Mouse (Mus musculus) midbrain, embryonic 12.5 days (tissue): ENCODE data around the gene Gm48552. TPM values are rescaled to one million over a fixed set of nuclear protein-coding genes. Genes with fewer than 3 reads are reported as not detected.

Experiments used
- ATAC-seq: fragments of 200-750 bp; cut with Nextera tagmentation; 2 replicates; pipeline ENCODE4 v1.8.0; 2017; ENCODE audit warnings: low read depth, moderate TSS enrichment, moderate library complexity; ENCODE audit not compliant: low FRiP score
- H3K27ac ChIP-seq: fragments of 300-500 bp; sonication (generic); replicated peaks from 2 replicates; pipeline ENCODE4 v1.5.1; 2016; ENCODE audit warnings: mild to moderate bottlenecking
- H3K27me3 ChIP-seq: fragments of 300-500 bp; sonication (generic); 2 replicates; pipeline ENCODE4 v1.6.1; 2016; ENCODE audit warnings: mild to moderate bottlenecking
- H3K36me3 ChIP-seq: fragments of 300-500 bp; sonication (generic); 2 replicates; pipeline ENCODE4 v1.6.1; 2016
- H3K4me1 ChIP-seq: fragments of 300-500 bp; sonication (generic); 2 replicates; pipeline ENCODE4 v1.6.1; 2016
- H3K4me2 ChIP-seq: fragments of 300-500 bp; sonication (generic); replicated peaks from 2 replicates; pipeline ENCODE4 v1.6.1; 2016; ENCODE audit warnings: mild to moderate bottlenecking, moderate library complexity
- H3K4me3 ChIP-seq: fragments of 300-500 bp; sonication (generic); 2 replicates; pipeline ENCODE4 v1.5.1; 2016; ENCODE audit warnings: mild to moderate bottlenecking
- H3K9ac ChIP-seq: fragments of 300-500 bp; sonication (generic); replicated peaks from 2 replicates; pipeline ENCODE4 v1.6.1; 2016; ENCODE audit warnings: mild to moderate bottlenecking, moderate library complexity
- H3K9me3 ChIP-seq: fragments of 300-500 bp; sonication (generic); 2 replicates; pipeline ENCODE4 v1.6.1; 2016; ENCODE audit warnings: mild to moderate bottlenecking
- WGBS: fragments of 180-500 bp; shearing (Covaris S2); methylation state at CpG from one replicate; pipeline ENCODE4 v1.1.7; 2016; 5-methylcytosine and 5-hydroxymethylcytosine counted together
- polyA plus RNA-seq: library from polyadenylated mRNA; unstranded; fragments of >200 nt; fragmentation: Nextera tagmentation; extraction: Ambion mirVana; gene quantifications from 2 replicates; pipeline ENCODE4 v1.2.1, GENCODE M21; 2016

The Gm48552 gene
- polyA plus RNA-seq, 1 experiment from 2014 or later: 2.3 TPM

DNA sequence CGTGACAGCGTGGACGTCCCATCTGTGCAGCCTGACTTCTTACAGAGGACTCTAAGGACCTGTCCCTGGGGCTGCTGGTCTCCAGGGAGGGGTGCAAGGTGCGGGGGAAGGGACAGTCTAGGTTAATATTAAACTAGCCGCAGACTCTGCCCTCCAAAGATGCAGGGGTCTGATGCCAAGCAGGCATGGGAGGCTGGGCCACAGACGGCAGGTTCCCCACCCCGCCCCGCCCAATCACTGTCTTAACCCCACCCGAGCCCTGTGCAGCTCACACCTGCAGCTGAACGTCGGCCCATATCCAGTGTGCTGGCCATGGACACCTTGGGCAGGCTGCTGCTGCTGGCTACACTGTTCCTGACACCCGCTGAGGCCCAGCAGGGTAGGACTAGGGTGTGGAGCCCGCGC is 4.0 kb downstream of the Gm48552 start, which contains the start of gene Smim24:
Gene Smim24 (plus strand): TSS at position 271 of the 405 bp plus-strand sequence.
- no peak within 1 kb of the TSS for H3K27ac ChIP-seq
- H3K9ac ChIP-seq: peak within 1 kb of the TSS; percentile 46
- no peak for ATAC-seq
- no peaks in the 10 kb centered on the region for H3K9me3 ChIP-seq
- peaks cover 31% of the 10 kb centered on the region for H3K4me1 ChIP-seq
- 69% methylated on average over 14 of the region's 14 CpGs for WGBS
- H3K36me3 ChIP-seq: peaks cover 14% of the 10 kb centered on the region
- peaks cover 11% of the 10 kb centered on the region; the same call in 1 of the 2 replicates for H3K27me3 ChIP-seq
- peak within 1 kb of the TSS; percentile 19 for H3K4me3 ChIP-seq
- H3K4me2 ChIP-seq: peak within 1 kb of the TSS; percentile 38

DNA sequence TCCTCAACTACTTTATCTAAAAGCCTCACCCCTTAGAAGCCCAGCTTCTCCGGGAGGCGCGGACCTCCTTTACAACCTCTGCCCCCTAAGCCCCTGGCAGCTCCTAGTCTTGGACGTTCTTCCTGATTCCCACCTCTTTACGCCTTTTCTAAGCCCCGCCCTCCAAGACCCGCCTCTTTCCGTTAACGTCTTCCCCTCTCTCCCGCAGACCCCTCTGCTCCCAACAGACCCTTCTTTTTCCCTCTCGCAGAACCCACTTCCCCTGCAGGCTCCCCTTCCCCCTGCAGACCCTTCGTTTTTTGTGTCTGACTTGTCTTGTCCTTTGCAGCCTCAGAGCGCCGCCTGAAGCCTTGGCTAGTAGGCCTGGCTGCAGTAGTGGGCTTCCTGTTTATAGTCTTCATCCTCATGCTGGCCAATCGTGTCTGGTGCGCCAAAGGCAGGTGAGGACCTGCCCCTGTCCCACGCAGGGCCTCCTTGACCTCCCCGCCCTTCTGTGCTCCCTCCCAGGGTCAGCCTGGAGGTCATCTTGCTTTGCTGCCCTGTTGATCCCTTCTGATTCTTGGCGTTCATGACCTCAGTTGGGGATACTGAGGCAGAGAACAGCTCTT is 4.8 kb downstream of the Gm48552 start:
- Histone ChIP-seq H3K9me3 (no peaks in the 10 kb centered on the region), H3K27ac (no peak overlapping the region), H3K9ac (peak overlapping the region; percentile 46), H3K36me3 (peaks cover 6% of the 10 kb centered on the region), H3K27me3 (peaks cover 16% of the 10 kb centered on the region; the same call in 1 of the 2 replicates), H3K4me1 (peaks cover 31% of the 10 kb centered on the region), H3K4me3 (peak overlapping the region; percentile 19), H3K4me2 (peak overlapping the region; percentile 38)
- WGBS: 9% methylated on average over 19 of the region's 19 CpGs
- ATAC-seq: no peak

DNA sequence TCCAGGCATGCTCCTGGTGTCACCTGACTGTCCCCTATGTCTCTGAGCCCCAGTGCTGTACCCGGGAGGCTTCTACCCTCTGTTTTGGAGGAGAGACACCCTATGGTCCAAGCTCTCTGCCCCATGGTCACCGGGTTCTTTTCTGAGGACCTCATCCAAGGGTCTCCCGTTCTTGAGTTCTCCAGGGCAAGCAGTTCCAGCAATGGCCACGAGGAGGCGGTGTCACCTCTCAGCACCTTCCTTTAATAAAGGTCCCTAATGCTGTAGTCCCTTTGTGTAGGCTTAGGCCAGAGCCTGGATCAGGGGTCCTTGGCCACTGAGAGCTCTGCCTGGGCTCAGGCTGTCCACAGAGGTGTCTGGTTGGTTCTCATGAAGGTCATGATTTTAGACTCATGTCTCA is 6.3 kb downstream of the Gm48552 start:
- Histone ChIP-seq H3K9ac (0 out of 2 replicates have a peak overlapping the region, but pooled peaks have one; percentile 1), H3K4me3 (no peak overlapping the region), H3K4me2 (no peak overlapping the region), H3K27ac (no peak overlapping the region), H3K4me1 (peaks cover 35% of the 10 kb centered on the region), H3K36me3 (peaks cover 10% of the 10 kb centered on the region; the same call in 1 of the 2 replicates), H3K27me3 (peaks cover 26% of the 10 kb centered on the region), H3K9me3 (no peaks in the 10 kb centered on the region)
- ATAC-seq: no peak
- WGBS: 17% methylated on average over 5 of the region's 5 CpGs

GRCm38 (mm10) chr10:81395865-81396264 is 7.1 kb downstream of the Gm48552 start:
- 83% methylated on average over 4 of the region's 4 CpGs for WGBS
- Histone ChIP-seq H3K9ac (no peak overlapping the region), H3K4me3 (no peak overlapping the region), H3K36me3 (peaks cover 12% of the 10 kb centered on the region; the same call in 1 of the 2 replicates), H3K27ac (no peak overlapping the region), H3K4me2 (no peak overlapping the region), H3K4me1 (peaks cover 41% of the 10 kb centered on the region), H3K9me3 (no peaks in the 10 kb centered on the region), H3K27me3 (peaks cover 32% of the 10 kb centered on the region)
- ATAC-seq: no peak

DNA sequence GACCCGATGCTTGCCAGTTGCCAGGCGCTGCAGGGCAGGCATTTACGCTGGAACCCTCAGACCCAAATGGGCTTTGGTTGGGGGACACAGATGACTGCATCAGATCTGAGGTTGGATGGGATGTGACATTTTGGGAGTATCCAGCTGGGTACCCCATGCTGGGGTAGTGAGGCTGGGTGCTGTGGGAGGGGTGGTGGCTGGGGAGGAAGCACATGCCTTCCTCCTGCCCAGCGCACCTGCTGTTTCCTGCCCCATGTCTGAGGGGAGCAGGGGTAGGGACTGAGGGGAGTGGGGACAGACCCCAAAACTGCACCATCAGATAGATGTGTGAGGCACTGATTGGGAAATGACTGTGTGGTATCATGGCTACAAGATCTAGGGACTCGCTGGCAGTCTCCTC is 7.9 kb downstream of the Gm48552 start:
- Histone ChIP-seq H3K4me3 (no peak overlapping the region), H3K4me2 (no peak overlapping the region), H3K9me3 (no peaks in the 10 kb centered on the region), H3K4me1 (peaks cover 50% of the 10 kb centered on the region), H3K27me3 (peaks cover 32% of the 10 kb centered on the region), H3K27ac (no peak overlapping the region), H3K9ac (0 out of 2 replicates have a peak overlapping the region, but pooled peaks have one; percentile 20), H3K36me3 (peaks cover 12% of the 10 kb centered on the region; the same call in 1 of the 2 replicates)
- ATAC-seq: no peak
- 54% methylated on average over 5 of the region's 5 CpGs for WGBS

DNA sequence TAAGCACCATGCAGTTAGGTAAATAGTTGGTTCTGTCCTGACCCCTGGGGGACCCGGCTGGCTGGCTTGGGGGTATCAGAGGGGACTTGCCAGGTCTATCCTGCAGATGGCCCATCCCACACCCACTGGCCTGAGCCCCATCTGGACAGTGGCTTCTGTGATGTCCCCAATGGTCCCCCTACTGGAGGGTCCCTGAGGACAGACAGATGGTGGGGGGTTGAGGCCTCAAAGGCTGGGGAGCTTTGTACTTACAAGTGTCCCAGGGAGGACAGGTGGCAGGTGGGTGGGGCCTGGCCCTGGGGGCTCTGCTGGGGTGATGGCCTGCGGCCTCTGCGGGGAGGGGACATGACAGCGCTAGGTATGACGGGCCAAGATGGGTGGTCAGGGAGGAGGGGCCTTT is 10.5 kb downstream of the Gm48552 start:
- ATAC-seq: no peak
- Histone ChIP-seq H3K36me3 (peaks cover 12% of the 10 kb centered on the region; the same call in 1 of the 2 replicates), H3K4me3 (no peak overlapping the region), H3K27me3 (peaks cover 45% of the 10 kb centered on the region), H3K27ac (no peak overlapping the region), H3K4me1 (peaks cover 56% of the 10 kb centered on the region), H3K4me2 (no peak overlapping the region), H3K9ac (0 out of 2 replicates have a peak overlapping the region, but pooled peaks have one; percentile 8), H3K9me3 (no peaks in the 10 kb centered on the region)
- WGBS: 57% methylated on average over 5 of the region's 5 CpGs

GRCm38 (mm10) chr10:81399798-81400308 is 11.0 kb downstream of the Gm48552 start:
- 0 out of 2 replicates have a peak overlapping the region, but pooled peaks have one; percentile 9 for H3K4me2 ChIP-seq
- ATAC-seq: no peak
- 70% methylated on average over 18 of the region's 18 CpGs for WGBS
- peaks cover 15% of the 10 kb centered on the region; the same call in 1 of the 2 replicates for H3K36me3 ChIP-seq
- no peak overlapping the region for H3K27ac ChIP-seq
- H3K4me3 ChIP-seq: no peak overlapping the region
- peaks cover 45% of the 10 kb centered on the region for H3K27me3 ChIP-seq
- H3K9ac ChIP-seq: 0 out of 2 replicates have a peak overlapping the region, but pooled peaks have one; percentile 8
- H3K9me3 ChIP-seq: no peaks in the 10 kb centered on the region
- H3K4me1 ChIP-seq: peaks cover 56% of the 10 kb centered on the region

DNA sequence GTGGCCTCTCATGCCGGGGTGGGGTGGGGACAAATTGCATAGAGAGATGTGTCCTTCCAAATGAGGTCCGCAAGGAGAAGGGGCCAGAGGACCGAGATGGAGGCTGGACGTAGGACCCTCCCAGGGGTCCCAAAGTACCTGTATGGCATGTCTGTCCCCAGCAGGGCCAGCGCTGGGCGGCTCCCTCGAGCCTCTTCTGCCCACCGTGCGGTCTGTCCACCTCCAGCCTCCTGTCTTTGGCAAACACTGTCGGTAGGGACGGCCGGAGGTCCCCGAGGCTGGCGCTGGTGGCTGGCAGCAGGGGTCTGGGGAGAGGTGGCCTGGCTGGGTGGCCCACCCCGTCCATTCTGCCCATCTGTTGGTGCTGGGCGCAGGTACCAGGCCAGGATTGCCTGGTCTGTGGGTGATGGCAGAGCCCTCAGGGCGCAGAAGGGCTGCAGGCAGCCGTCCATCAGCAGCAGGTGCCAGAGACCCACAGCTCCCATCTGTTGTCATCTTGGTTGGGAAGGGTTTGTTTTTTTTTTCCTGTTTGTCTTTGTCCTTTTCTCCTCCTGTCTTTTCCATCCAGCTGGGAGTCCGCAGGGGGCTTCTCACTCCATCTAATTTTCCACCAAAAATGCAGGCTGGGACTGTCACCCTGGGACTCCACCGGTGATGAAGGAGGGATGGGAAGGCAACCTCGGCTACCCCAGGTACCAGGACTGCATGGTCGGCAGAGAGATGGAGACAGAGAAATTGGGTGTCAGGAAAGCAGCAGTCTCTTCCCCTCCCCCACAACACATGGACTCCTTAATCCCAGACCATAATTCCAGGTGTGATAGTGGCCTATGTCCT is 11.8 kb downstream of the Gm48552 start:
- peaks cover 15% of the 10 kb centered on the region; the same call in 1 of the 2 replicates for H3K36me3 ChIP-seq
- no peak for ATAC-seq
- H3K27ac ChIP-seq: peak overlapping the region; percentile 92
- H3K4me2 ChIP-seq: peak overlapping the region; percentile 9; the same call in 1 of the 2 replicates
- peak overlapping the region; percentile 12; the same call in 1 of the 2 replicates for H3K4me3 ChIP-seq
- H3K9me3 ChIP-seq: no peaks in the 10 kb centered on the region
- peaks cover 56% of the 10 kb centered on the region for H3K4me1 ChIP-seq
- WGBS: 50% methylated on average over 22 of the region's 22 CpGs
- 0 out of 2 replicates have a peak overlapping the region, but pooled peaks have one; percentile 8 for H3K9ac ChIP-seq
- H3K27me3 ChIP-seq: peaks cover 51% of the 10 kb centered on the region

GRCm38 (mm10) chr10:81401205-81401520 is 12.4 kb downstream of the Gm48552 start:
- Histone ChIP-seq H3K36me3 (peaks cover 15% of the 10 kb centered on the region; the same call in 1 of the 2 replicates), H3K27me3 (peaks cover 57% of the 10 kb centered on the region), H3K4me2 (no peak overlapping the region), H3K9ac (no peak overlapping the region), H3K4me1 (peaks cover 56% of the 10 kb centered on the region), H3K4me3 (no peak overlapping the region), H3K27ac (peak overlapping the region; percentile 92), H3K9me3 (no peaks in the 10 kb centered on the region)
- ATAC-seq: peak; percentile 1; the same call in 1 of the 2 replicates
- WGBS: 29% methylated on average over 10 of the region's 10 CpGs

DNA sequence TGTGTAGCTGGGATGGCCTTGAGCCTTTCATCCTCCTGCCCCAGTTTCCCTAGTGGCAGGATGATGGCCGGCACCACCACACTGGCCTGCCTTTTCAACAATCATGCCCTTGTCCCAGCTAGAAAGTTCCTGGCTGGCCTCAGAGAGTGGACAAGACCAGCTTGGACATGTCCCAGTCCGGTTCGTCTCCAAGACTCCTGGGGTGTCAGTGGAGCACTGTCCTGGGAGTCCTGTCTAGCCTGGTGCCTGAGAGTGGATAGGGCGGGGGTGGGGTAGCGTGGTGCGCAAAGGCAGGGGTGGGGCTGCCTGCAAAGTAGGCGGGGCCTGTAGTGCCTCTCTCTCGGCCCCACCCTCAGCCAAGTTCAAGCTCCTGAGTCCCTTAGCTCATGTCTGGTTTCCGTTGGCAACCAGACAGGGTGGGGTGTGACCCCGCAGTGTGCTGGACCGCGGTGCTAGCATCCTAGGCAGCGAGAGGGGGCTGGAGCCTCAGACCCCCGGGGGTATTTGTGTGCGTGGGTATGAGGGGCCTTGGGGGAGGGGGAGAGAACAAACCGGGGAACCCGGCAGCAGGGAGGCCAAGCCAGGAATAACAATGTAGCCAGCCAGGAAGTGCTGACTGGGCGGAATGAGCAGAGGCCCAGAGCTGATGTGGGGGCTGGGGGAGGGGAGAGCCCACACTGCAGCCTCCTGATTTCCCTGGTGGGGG is 12.9 kb downstream of the Gm48552 start:
- no peaks in the 10 kb centered on the region for H3K9me3 ChIP-seq
- peak overlapping the region; percentile 40 for H3K4me2 ChIP-seq
- peaks cover 62% of the 10 kb centered on the region for H3K27me3 ChIP-seq
- peak overlapping the region; percentile 17; the same call in 1 of the 2 replicates for H3K4me3 ChIP-seq
- H3K27ac ChIP-seq: peak overlapping the region; percentile 92
- peak overlapping the region; percentile 37 for H3K9ac ChIP-seq
- peak; percentile 83 for ATAC-seq
- 4% methylated on average over 18 of the region's 18 CpGs for WGBS
- H3K4me1 ChIP-seq: peaks cover 59% of the 10 kb centered on the region
- H3K36me3 ChIP-seq: peaks cover 15% of the 10 kb centered on the region; the same call in 1 of the 2 replicates

DNA sequence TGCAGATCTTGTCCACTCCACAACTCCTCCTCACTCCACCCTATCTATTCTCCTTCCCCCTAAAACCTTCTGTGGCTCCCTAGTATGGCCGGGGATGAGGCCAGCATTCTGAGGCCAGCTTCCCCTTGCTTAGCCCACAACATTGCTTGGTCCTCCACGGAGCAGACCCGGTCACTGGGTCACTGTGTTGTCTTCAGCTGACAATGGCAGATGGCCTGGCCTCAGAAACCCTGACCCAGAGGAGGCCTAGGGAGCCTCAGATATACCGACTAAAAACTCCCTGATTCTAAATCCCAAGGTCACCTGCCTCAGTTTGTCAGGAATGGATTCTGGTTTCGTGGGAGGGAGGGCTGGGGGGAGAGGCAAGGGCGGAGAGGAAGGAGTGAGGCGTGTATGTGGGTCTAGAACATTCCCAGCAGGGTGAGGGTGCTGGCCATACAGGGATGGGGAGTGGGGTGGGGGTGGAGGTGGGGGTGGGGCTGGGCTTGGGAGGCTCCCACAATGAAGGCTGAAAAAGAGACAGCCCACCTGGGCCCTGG is 13.5 kb downstream of the Gm48552 start:
- Histone ChIP-seq H3K27me3 (peaks cover 68% of the 10 kb centered on the region), H3K4me1 (peaks cover 61% of the 10 kb centered on the region), H3K9me3 (no peaks in the 10 kb centered on the region), H3K4me3 (peak overlapping the region; percentile 17; the same call in 1 of the 2 replicates), H3K27ac (peak overlapping the region; percentile 92), H3K4me2 (peak overlapping the region; percentile 40), H3K36me3 (peaks cover 15% of the 10 kb centered on the region; the same call in 1 of the 2 replicates), H3K9ac (peak overlapping the region; percentile 37)
- WGBS: 10% methylated on average over 7 of the region's 7 CpGs
- ATAC-seq: no peak; the same call in 1 of the 2 replicates
